Mouse (Mus musculus): ENCODE data around the gene 2900011O08Rik. TPM values are rescaled to one million over a fixed set of nuclear protein-coding genes. Genes with fewer than 3 reads are reported as not detected.
"Not testable (repeated sequence)": the region's sequence is repeated elsewhere in the genome, so short reads cannot be mapped to it uniquely, and the experiment has no call there.

2900011O08Rik gene
- not detected in 2 replicates for total RNA-seq (2017)

DNA sequence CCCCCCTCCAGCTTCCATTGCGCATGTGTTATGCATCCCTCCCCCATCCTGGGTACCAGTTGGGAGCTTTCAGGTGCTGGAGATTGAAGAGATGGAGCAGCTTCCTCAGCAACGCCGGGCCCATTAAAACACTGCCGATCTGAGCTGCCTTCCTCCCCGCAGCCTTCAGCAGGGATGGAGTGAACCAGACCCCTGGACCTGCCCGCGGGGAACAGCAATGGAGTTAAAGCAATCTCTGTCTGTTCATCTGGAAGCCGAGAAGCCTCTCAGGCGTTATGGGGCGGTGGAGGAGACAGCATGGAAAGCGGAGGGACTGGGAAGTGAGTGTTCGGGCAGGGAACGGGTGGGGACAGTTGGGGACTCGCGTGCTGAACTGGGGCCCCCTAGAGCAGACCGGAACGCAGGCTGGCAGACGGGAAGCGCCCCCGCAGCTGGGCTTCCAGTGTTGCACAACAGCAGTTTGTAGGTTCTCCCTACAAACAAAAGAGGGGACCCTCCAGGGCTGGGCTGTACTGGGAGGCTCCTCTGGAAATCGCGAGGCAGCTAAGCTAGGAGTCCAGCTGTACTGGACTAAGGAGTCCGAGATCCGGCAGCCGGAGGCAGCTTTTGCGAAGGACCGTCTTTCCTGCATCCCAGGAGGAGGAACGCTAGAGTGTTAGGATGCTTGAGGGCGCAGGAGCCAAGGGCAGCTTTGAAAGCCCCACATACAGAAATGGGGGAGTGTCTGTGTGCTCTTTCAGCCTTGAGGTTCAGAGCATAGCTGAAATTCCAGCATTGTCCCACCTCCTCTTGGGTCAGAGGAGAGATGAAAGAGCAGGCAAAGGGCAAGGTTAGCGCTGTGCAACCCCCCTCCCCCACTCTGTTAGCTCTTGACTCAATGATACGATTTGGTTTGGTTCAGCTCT, at the start of gene 2900011O08Rik, which contains the start of gene Ifitm7:
2900011O08Rik (plus strand) TSS at position 31 of the 905 bp plus-strand sequence.
Ifitm7 (minus strand) TSS at position 315 of the 905 bp plus-strand sequence.
- ATAC-seq (replicated peaks; ENCODE audit: low read depth, poor library complexity, severe bottlenecking) = peak; percentile 80

- ATAC-seq (replicated peaks; ENCODE audit: low read depth, poor library complexity, severe bottlenecking) = no peak
Measured at GRCm38 (mm10) chr16:13940139-13940846, 46.1 kb upstream of the 2900011O08Rik start.

- ATAC-seq (replicated peaks; ENCODE audit: low read depth, poor library complexity, severe bottlenecking) = 0 out of 2 replicates have a peak, but pooled peaks have one; percentile 22
Measured at GRCm38 (mm10) chr16:13940847-13941395, 45.5 kb upstream of the 2900011O08Rik start.

- ATAC-seq (replicated peaks; ENCODE audit: low read depth, poor library complexity, severe bottlenecking) = 0 out of 2 replicates have a peak, but pooled peaks have one; percentile 42
Measured at GRCm38 (mm10) chr16:13944178-13944577, 42.2 kb upstream of the 2900011O08Rik start.

- no peak for ATAC-seq (replicated peaks; ENCODE audit: low read depth, poor library complexity, severe bottlenecking)
Measured at GRCm38 (mm10) chr16:13944752-13945151, 41.7 kb upstream of the 2900011O08Rik start.

GRCm38 (mm10) chr16:13945153-13945552, 41.3 kb upstream of the 2900011O08Rik start:
- no peak for ATAC-seq (replicated peaks; ENCODE audit: low read depth, poor library complexity, severe bottlenecking)

GRCm38 (mm10) chr16:13946306-13946705, 40.1 kb upstream of the 2900011O08Rik start:
- no peak for ATAC-seq (replicated peaks; ENCODE audit: low read depth, poor library complexity, severe bottlenecking)

DNA sequence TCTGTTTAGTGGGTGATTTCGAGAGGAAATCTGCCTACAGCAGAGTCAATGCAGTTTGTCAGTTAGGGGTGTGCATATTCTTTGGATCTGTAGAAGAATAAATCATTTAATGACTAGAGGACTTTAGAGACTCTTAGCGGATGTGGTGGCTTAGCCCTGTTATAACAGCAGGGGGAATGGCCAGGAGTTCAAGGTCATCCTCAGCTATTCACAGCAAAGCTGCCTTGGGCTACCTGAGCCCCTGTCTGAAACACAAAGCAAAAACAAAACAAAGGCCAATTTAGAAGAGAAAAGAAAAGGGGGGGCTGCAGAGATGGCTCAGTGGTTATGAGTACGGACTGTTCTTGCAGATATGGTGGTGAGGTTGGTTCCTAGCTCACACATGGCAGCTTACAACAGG, 35.2 kb upstream of the 2900011O08Rik start:
- ATAC-seq (replicated peaks; ENCODE audit: low read depth, poor library complexity, severe bottlenecking) = no peak

GRCm38 (mm10) chr16:13962053-13962452, 24.4 kb upstream of the 2900011O08Rik start:
- ATAC-seq (replicated peaks; ENCODE audit: low read depth, poor library complexity, severe bottlenecking) = no peak

GRCm38 (mm10) chr16:13969096-13969495, 17.3 kb upstream of the 2900011O08Rik start:
- ATAC-seq (replicated peaks; ENCODE audit: low read depth, poor library complexity, severe bottlenecking) = no peak

GRCm38 (mm10) chr16:13972051-13972450, 14.4 kb upstream of the 2900011O08Rik start:
- no peak for ATAC-seq (replicated peaks; ENCODE audit: low read depth, poor library complexity, severe bottlenecking)

DNA sequence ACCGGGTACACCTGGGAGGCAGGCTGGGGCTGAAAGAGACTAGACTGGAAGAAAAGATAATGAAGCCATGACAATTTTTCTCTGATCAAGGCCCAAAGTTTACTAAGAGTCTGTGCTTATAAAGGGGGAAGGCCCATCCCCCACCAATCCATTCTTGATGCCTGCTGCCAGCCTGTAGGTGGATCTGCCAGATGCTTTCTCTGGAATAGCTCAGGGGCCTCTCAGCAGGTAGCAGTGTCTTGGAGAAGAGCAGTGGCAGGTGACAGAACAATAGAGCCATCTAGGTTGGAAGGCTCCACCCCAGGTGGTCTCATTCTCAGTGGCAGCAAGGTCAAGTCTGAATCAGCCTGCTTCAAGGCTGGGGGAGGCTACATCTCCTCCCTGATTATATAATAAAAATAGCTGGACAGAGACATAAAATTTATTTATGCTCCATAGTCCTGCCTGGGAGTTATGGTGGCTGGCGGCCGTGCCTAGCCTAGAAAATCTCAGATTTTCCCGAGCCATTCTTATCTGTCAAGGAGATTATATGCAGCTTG, 10.0 kb upstream of the 2900011O08Rik start:
- not testable (repeated sequence) for ATAC-seq (replicated peaks; ENCODE audit: low read depth, poor library complexity, severe bottlenecking)

DNA sequence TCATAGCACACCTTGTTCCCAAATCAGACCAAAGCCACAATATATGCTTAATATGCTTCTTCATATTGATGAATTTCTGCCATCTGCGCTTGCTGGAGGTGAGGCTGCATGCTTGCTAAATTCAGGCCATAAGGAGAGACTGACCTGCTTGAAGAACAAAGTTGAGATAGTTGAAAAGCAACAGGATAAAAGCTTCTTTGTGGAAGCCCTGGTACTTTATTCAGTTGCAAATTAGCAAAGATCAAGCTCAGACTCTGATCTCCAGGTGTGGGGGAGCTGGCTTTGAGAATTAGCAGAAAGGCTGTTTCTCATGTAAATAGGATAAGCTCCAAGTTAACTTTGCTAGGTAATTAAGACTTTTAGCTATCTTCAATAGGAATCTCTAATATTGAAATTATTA, 9.4 kb upstream of the 2900011O08Rik start:
- ATAC-seq (replicated peaks; ENCODE audit: low read depth, poor library complexity, severe bottlenecking) = not testable (repeated sequence)

DNA sequence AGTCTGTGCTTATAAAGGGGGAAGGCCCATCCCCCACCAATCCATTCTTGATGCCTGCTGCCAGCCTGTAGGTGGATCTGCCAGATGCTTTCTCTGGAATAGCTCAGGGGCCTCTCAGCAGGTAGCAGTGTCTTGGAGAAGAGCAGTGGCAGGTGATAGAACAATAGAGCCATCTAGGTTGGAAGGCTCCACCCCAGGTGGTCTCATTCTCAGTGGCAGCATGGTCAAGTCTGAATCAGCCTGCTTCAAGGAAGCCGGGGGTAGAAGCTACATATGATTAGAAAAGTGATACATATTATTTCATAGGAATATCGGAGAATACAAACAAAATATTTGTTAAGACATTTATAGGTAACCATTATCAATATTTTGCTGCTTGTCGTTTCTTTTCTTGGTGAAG, 4.7 kb upstream of the 2900011O08Rik start:
- ATAC-seq (replicated peaks; ENCODE audit: low read depth, poor library complexity, severe bottlenecking) = not testable (repeated sequence)

DNA sequence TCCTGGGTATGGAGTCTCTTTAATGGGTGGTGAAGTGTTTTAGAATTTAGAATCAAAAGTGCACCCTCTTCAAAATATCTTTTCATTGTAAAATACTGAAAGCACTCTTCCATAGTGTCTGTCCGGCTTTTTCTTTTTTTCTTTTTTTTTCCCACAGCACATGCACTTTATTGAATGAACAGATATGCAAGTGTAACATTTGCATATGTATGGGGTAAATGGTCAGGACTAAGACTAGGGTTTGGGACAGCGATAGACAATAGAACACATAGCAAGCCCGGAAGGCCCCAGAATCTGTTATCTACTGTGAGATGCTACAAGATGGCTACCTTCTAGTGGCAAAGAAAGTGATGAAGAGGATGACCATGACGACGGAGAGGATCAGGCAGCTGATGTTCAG, 3.2 kb upstream of the 2900011O08Rik start:
- no peak for ATAC-seq (replicated peaks; ENCODE audit: low read depth, poor library complexity, severe bottlenecking)

DNA sequence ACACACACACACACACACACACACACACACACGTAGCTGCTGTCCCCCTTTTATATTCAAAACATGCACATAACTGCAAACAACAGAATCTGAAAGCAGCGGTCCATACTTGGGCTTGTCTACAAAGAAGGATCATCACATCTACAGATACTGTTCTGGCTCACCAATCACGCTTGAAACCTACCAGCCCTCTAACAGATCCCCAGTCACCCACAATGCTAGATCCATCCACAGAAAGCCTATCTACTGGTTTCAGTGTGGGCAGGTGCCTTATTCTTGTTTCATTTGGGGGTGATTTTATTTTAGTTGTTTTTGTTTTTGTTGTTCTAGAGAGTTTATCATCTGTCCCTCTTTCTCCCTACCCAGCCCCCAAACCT, 219 bp upstream of the 2900011O08Rik start:
- ATAC-seq (replicated peaks; ENCODE audit: low read depth, poor library complexity, severe bottlenecking) = no peak

- no peak for ATAC-seq (replicated peaks; ENCODE audit: low read depth, poor library complexity, severe bottlenecking)
Measured at GRCm38 (mm10) chr16:13992518-13993248, 6.3 kb downstream of the 2900011O08Rik start.

GRCm38 (mm10) chr16:13994076-13994475, 7.7 kb downstream of the 2900011O08Rik start:
- ATAC-seq (replicated peaks; ENCODE audit: low read depth, poor library complexity, severe bottlenecking) = no peak

DNA sequence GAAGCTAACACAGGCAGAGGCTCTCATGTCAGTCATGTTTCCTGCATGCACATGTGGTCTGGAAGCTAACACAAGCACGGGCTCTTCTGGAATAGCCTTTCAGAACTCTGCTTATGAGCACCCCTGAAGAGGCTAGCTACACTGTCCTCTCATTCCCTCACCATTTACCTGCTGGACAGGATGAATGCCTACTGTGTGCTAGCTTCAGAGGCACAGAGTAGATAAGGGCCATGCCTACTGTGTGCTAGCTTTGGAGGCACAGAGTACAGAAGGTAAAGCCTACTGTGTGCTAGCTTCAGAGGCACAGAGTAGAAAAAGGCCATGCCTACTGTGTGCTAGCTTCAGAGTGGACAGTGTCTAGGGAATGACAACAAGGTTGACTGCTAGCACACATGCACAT, 8.1 kb downstream of the 2900011O08Rik start:
- ATAC-seq (replicated peaks; ENCODE audit: low read depth, poor library complexity, severe bottlenecking) = no peak; the same call in 1 of the 2 replicates
